Mouse (Mus musculus) midbrain, embryonic 14.5 days (tissue): ENCODE results near the gene Olfr1447. TPM values are rescaled to one million over a fixed set of nuclear protein-coding genes. Genes with fewer than 3 reads are reported as not detected.

Experiments used
- ATAC-seq: fragments of 200-750 bp; cut with Nextera tagmentation; 2 replicates; pipeline ENCODE4 v1.8.0; 2017; ENCODE audit warnings: moderate number of reproducible peaks, moderate library complexity; ENCODE audit not compliant: low FRiP score, low TSS enrichment
- DNase-seq: peaks from one replicate; pipeline ENCODE4 v3.0.0-alpha.2; 2015
- H3K27ac ChIP-seq: fragments of 300-500 bp; sonication (generic); replicated peaks from 2 replicates; pipeline ENCODE4 v1.5.1; 2014; ENCODE audit warnings: mild to moderate bottlenecking, low read depth, low read length, moderate library complexity
- H3K27me3 ChIP-seq: fragments of 300-500 bp; sonication (generic); 2 replicates; pipeline ENCODE4 v1.6.1; 2014; ENCODE audit warnings: low read length, control low read depth, mixed read lengths; ENCODE audit not compliant: control insufficient read depth, insufficient read depth
- H3K36me3 ChIP-seq: fragments of 300-500 bp; sonication (generic); 2 replicates; pipeline ENCODE4 v1.6.1; 2014; ENCODE audit warnings: low read length, control low read depth; ENCODE audit not compliant: control insufficient read depth, insufficient read depth
- H3K4me1 ChIP-seq: fragments of 300-500 bp; sonication (generic); 2 replicates; pipeline ENCODE4 v1.6.1; 2014; ENCODE audit warnings: mild to moderate bottlenecking, antibody characterized with exemption, low read length, control low read depth; ENCODE audit not compliant: control insufficient read depth, insufficient read depth
- H3K4me2 ChIP-seq: fragments of 300-500 bp; sonication (generic); 2 replicates; pipeline ENCODE4 v1.6.1; 2014; ENCODE audit warnings: mild to moderate bottlenecking, low read length, moderate library complexity
- H3K4me3 ChIP-seq: fragments of 300-500 bp; sonication (generic); replicated peaks from 2 replicates; pipeline ENCODE4 v1.5.1; 2014; ENCODE audit warnings: low read depth, low read length
- H3K9ac ChIP-seq: fragments of 300-500 bp; sonication (generic); replicated peaks from 2 replicates; pipeline ENCODE4 v1.6.1; 2014; ENCODE audit warnings: mild to moderate bottlenecking, low read length, moderate library complexity
- H3K9me3 ChIP-seq: fragments of 300-500 bp; sonication (generic); 2 replicates; pipeline ENCODE4 v1.6.1; 2016; ENCODE audit warnings: low read length, control low read depth, mixed read lengths; ENCODE audit not compliant: control insufficient read depth
- WGBS: fragments of 180-500 bp; shearing (Covaris S2); extraction: QIAGEN DNeasy Blood & Tissue Kit; methylation state at CpG from one replicate; pipeline ENCODE4 v1.1.7; 2014; 5-methylcytosine and 5-hydroxymethylcytosine counted together
- polyA plus RNA-seq: library from polyadenylated mRNA; unstranded; fragments of >200 nt; fragmentation: Nextera tagmentation; extraction: Ambion mirVana; gene quantifications from 2 replicates; pipeline ENCODE4 v1.2.1, GENCODE M21; 2014

Gene Olfr1447
- polyA plus RNA-seq, result not detected in 2 replicates

GRCm38 (mm10) chr19:12903643-12904042 lies at the start of gene Olfr1447:
Gene Olfr1447, minus strand, starts transcription at chr19:12903743.
- no peak within 1 kb of the TSS for H3K27ac ChIP-seq
- ATAC-seq (no peak), DNase-seq (no peak)
- H3K4me1 ChIP-seq, result no peaks in the 10 kb centered on the region
- H3K27me3 ChIP-seq, result no peaks in the 10 kb centered on the region
- no peaks in the 10 kb centered on the region for H3K36me3 ChIP-seq
- WGBS, result 93% methylated on average over 1 of the region's 1 CpGs
- H3K4me2 ChIP-seq, result no peak within 1 kb of the TSS
- H3K4me3 ChIP-seq, result no peak within 1 kb of the TSS
- H3K9me3 ChIP-seq, result no peaks in the 10 kb centered on the region; the same call in 1 of the 2 replicates
- no peak within 1 kb of the TSS for H3K9ac ChIP-seq

DNA sequence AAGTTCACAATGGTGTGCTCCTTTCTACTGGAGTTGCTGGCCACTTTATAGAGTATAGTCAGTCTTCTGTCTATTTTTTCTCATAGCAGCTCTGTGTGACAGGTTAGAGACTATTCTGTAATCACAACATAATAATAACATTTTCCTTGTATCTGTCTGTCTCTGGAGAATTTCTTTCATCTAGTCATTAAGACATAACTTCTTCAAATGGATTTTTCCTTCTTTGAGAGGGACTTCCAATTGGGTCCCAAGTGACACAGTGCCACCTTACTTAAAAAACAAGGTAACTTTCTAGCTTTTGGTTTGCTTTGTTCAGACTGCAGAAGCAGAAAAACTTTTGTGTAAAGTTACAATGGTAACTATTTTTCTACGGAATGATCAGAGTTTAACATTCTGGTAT lies 46.4 kb upstream of the Olfr1447 start, which contains the start of gene Olfr1450:
Gene Olfr1450, plus strand, starts transcription at position 301 of the 400 bp plus-strand sequence.
- ATAC-seq (no peak), DNase-seq (no peak)
- no peak within 1 kb of the TSS for H3K4me3 ChIP-seq
- WGBS, result 86% methylated on average over 1 of the region's 1 CpGs
- no peaks in the 10 kb centered on the region for H3K36me3 ChIP-seq
- no peaks in the 10 kb centered on the region for H3K4me1 ChIP-seq
- H3K27me3 ChIP-seq, result no peaks in the 10 kb centered on the region
- H3K9ac ChIP-seq, result no peak within 1 kb of the TSS
- H3K4me2 ChIP-seq, result no peak within 1 kb of the TSS
- peaks cover 9% of the 10 kb centered on the region for H3K9me3 ChIP-seq
- no peak within 1 kb of the TSS for H3K27ac ChIP-seq

GRCm38 (mm10) chr19:12930540-12930939 lies 27.0 kb upstream of the Olfr1447 start, which contains the start of gene Olfr1449:
Gene Olfr1449, plus strand, starts transcription at chr19:12930840.
- Histone ChIP-seq H3K9ac (no peak within 1 kb of the TSS), H3K4me1 (no peaks in the 10 kb centered on the region), H3K27me3 (no peaks in the 10 kb centered on the region), H3K36me3 (no peaks in the 10 kb centered on the region), H3K9me3 (0 out of 2 replicates have a peak, but pooled peaks cover 5% of the 10 kb centered on the region), H3K4me2 (no peak within 1 kb of the TSS), H3K27ac (no peak within 1 kb of the TSS), H3K4me3 (no peak within 1 kb of the TSS)
- DNase-seq (no peak), ATAC-seq (no peak)

- ATAC-seq (no peak), DNase-seq (no peak)
- Histone ChIP-seq H3K36me3 (no peaks in the 10 kb centered on the region), H3K4me1 (no peaks in the 10 kb centered on the region), H3K9me3 (no peaks in the 10 kb centered on the region; the same call in 1 of the 2 replicates), H3K4me3 (no peak within 1 kb of the TSS), H3K9ac (no peak within 1 kb of the TSS), H3K27me3 (no peaks in the 10 kb centered on the region), H3K27ac (no peak within 1 kb of the TSS), H3K4me2 (no peak within 1 kb of the TSS)
- WGBS, result 78% methylated on average over 1 of the region's 1 CpGs
Observed at GRCm38 (mm10) chr19:12924319-12924718, 20.8 kb upstream of the Olfr1447 start, which contains the start of gene Olfr1448. Gene Olfr1448, minus strand, starts transcription at chr19:12924419.

DNA sequence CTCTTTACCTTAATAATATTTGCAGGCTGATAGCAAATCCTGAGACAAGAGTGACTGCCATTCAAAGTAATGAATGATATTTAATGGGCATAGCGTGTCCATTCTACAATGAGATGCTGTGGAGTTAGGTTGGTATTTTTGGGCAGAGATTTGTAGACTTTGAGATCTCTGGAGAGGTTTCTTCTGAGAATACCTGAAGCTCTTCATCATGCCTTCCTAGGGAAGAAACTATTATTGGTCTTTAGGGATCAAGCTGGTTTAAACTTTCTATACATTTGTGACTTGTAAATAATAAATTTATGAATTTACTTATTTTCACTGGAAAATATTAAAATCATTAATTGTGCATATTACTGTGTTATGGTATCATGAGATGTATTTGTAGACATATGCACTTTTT lies 10.1 kb downstream of the Olfr1447 start, which contains the start of gene Olfr1446:
Gene Olfr1446, minus strand, starts transcription at position 101 of the 400 bp plus-strand sequence.
- H3K4me2 ChIP-seq, result no peak within 1 kb of the TSS
- DNase-seq, result no peak
- no peaks in the 10 kb centered on the region for H3K4me1 ChIP-seq
- WGBS, result 80% methylated on average over 1 of the region's 1 CpGs
- H3K4me3 ChIP-seq, result no peak within 1 kb of the TSS
- no peak for ATAC-seq
- H3K9me3 ChIP-seq, result no peaks in the 10 kb centered on the region
- H3K9ac ChIP-seq, result no peak within 1 kb of the TSS
- H3K27me3 ChIP-seq, result no peaks in the 10 kb centered on the region
- no peaks in the 10 kb centered on the region for H3K36me3 ChIP-seq
- no peak within 1 kb of the TSS for H3K27ac ChIP-seq

GRCm38 (mm10) chr19:12883555-12883954 lies 20.0 kb downstream of the Olfr1447 start, which contains the start of gene Olfr1445:
Gene Olfr1445, plus strand, starts transcription at chr19:12883855.
- Histone ChIP-seq H3K4me3 (no peak within 1 kb of the TSS), H3K27me3 (no peaks in the 10 kb centered on the region), H3K4me2 (no peak within 1 kb of the TSS), H3K4me1 (no peaks in the 10 kb centered on the region), H3K27ac (no peak within 1 kb of the TSS), H3K9me3 (no peaks in the 10 kb centered on the region), H3K36me3 (no peaks in the 10 kb centered on the region), H3K9ac (no peak within 1 kb of the TSS)
- DNase-seq (no peak), ATAC-seq (no peak)
- WGBS, result 84% methylated on average over 2 of the region's 2 CpGs

- DNase-seq (no peak), ATAC-seq (no peak)
- H3K27me3 ChIP-seq, result no peaks in the 10 kb centered on the region
- no peaks in the 10 kb centered on the region for H3K4me1 ChIP-seq
- 45% methylated on average over 1 of the region's 1 CpGs for WGBS
- no peak within 1 kb of the TSS for H3K4me2 ChIP-seq
- H3K9me3 ChIP-seq, result no peaks in the 10 kb centered on the region
- no peak within 1 kb of the TSS for H3K9ac ChIP-seq
- H3K27ac ChIP-seq, result no peak within 1 kb of the TSS
- no peak within 1 kb of the TSS for H3K4me3 ChIP-seq
- no peaks in the 10 kb centered on the region for H3K36me3 ChIP-seq
Observed at GRCm38 (mm10) chr19:12856983-12857382, 46.6 kb downstream of the Olfr1447 start, which contains the start of gene Olfr1444. Gene Olfr1444, plus strand, starts transcription at chr19:12857283.

Other genes with a start within 250 kb of the Olfr1447 start
- not detected in 2 replicates for gene Olfr1442, start 233.3 kb downstream of the Olfr1447 start, polyA plus RNA-seq
- gene Olfr1443, start 225.6 kb downstream of the Olfr1447 start, polyA plus RNA-seq, result not detected in 2 replicates
- not detected in 2 replicates for gene Keg1, start 208.0 kb downstream of the Olfr1447 start, polyA plus RNA-seq
- gene Cntf, start 138.1 kb downstream of the Olfr1447 start, polyA plus RNA-seq, result 1.9 TPM in 1 of 2 replicates, not detected in the other
- 10.6 and 15.3 TPM in 2 replicates for gene Zfp91, start 107.6 kb downstream of the Olfr1447 start, polyA plus RNA-seq
- 0.46 and 1.3 TPM in 2 replicates for gene Lpxn, start 107.5 kb downstream of the Olfr1447 start, polyA plus RNA-seq
- not detected in 2 replicates for gene Gm5244, start 57.1 kb downstream of the Olfr1447 start, polyA plus RNA-seq
- gene Olfr1444, start 46.5 kb downstream of the Olfr1447 start, polyA plus RNA-seq, result not detected in 2 replicates
- gene Olfr1445, start 19.9 kb downstream of the Olfr1447 start, polyA plus RNA-seq, result not detected in 2 replicates
- gene Olfr1446, start 10.2 kb downstream of the Olfr1447 start, polyA plus RNA-seq, result not detected in 2 replicates
- gene Olfr1448, start 20.7 kb upstream of the Olfr1447 start, polyA plus RNA-seq, result not detected in 2 replicates
- not detected in 2 replicates for gene Olfr1449, start 27.1 kb upstream of the Olfr1447 start, polyA plus RNA-seq
- gene Olfr1450, start 46.5 kb upstream of the Olfr1447 start, polyA plus RNA-seq, result not detected in 2 replicates
- gene Olfr1451, start 91.3 kb upstream of the Olfr1447 start, polyA plus RNA-seq, result not detected in 2 replicates
- not detected in 2 replicates for gene Olfr1453, start 124.6 kb upstream of the Olfr1447 start, polyA plus RNA-seq
- gene Olfr1454, start 156.9 kb upstream of the Olfr1447 start, polyA plus RNA-seq, result not detected in 2 replicates
- gene Olfr1457, start 194.1 kb upstream of the Olfr1447 start, polyA plus RNA-seq, result not detected in 2 replicates
- not detected in 2 replicates for gene Olfr1458, start 203.0 kb upstream of the Olfr1447 start, polyA plus RNA-seq
- not detected in 2 replicates for gene Olfr1459, start 245.8 kb upstream of the Olfr1447 start, polyA plus RNA-seq